Mouse (Mus musculus): ENCODE data around the gene 4930595D18Rik.

The 4930595D18Rik gene

DNA sequence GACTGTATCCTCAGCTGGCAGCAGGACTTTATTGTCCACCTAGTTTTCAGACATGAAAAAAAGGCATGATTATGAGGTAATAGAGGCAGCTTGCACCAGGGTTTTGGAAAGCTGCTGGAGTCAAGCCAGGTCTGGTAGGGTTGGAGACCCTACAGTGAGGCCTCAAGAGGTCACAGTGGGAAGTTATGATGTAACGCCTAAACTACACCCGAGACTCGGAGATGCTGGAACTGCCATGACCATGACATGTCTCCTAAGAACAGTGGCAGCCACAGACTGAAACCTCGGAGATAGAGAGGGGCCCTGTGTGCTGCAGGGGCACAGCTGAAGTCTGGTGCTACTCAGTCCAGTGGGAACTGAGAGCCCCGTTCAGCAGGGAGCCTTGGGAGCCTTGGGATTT, at the start of gene 4930595D18Rik:
4930595D18Rik (minus strand) TSS at position 16 of the 400 bp plus-strand sequence.
- no peak for DNase-seq

- DNase-seq, result no peak
Measured at GRCm38 (mm10) chr12:111233798-111234197, 49.5 kb upstream of the 4930595D18Rik start.

DNA sequence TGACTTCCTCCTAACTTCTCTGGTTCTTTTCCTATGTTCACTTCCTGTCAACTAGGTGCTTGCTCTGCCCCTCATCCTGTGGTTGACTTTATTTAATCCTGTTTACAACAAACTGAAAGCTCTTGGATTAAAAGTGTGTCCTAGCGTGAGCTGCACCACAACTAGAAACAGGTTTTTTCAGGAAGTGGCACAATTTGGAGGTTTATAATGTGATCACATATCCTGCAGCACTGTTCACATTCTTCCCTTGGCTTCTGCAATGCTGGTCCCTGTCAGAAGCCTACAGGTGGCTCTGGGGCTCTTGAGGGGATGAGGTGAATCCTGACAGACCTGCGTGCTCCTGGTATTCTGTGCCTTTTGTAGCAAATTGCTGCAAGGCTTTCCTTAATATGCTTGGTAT, 46.5 kb upstream of the 4930595D18Rik start:
- no peak for DNase-seq

GRCm38 (mm10) chr12:111228488-111228887, 44.2 kb upstream of the 4930595D18Rik start:
- no peak for DNase-seq

- no peak for DNase-seq
Measured at GRCm38 (mm10) chr12:111227410-111227809, 43.1 kb upstream of the 4930595D18Rik start.

DNA sequence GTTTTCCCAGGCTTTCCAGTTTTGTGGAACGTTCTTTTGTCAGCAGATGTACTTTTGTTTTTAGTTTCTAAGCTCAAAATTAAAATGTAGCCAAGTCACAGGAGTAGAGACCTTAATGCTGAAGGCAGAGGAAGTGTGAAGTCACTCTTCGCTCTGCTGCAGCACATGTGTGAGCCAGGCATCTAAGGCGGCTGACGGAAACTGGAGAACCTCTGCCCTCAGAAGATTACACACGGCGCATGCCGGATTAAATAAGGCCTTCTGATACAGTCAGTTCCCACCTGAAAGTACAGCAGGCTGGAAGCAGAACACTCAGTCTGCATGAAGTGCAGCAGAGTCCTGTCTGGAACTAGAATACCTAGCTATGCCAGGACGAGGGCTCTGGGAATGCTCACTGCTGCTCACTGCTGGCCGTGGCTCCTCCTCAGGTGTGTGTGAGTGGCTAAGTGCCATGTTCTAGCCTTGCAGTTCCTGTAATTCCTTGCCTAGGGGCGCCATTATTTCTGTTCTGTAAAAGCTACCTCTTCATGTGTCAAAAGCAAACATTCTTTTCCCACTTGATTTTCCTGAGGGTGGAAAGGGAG, 41.0 kb upstream of the 4930595D18Rik start:
- no peak for DNase-seq

DNA sequence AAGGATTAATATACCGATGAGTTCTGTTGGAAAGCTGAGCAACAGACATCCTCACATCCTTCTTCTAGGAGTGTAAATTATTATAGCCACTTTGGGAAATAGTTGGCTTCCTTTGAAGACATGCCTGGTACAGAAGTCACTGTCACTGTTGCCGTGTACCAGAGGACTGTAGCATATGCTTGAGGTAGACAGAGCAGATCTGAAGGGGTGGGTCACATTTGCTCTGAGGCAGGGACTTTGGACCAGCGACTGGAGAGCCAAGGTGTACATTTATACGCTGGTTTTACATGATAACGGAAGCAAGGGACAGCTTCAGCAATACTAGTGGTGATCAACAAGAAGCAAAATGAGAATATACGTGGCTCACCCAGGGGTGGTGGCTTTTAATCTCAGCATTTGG, 34.6 kb upstream of the 4930595D18Rik start:
- DNase-seq, result no peak

DNA sequence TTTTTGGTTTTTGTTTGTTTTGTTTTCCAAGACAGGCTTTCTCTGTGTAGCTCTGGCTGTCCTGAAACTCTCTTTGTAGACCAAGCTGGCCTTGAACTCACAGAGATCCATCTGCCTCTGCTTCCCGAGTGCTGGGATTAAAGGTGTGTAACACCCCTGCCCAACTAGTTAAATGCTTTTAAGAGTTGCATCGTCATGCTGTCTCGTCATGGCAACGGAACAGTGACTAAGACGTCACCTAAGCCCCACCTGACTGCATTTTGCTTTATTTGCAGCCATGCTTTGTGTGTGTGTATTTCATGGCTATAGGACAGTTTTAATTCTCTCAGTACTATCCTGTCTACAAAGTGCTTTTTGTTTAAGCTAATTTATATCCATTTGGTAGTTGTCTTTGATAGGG, 27.4 kb upstream of the 4930595D18Rik start:
- no peak for DNase-seq

- no peak for DNase-seq
Measured at GRCm38 (mm10) chr12:111207641-111208040, 23.4 kb upstream of the 4930595D18Rik start.

DNA sequence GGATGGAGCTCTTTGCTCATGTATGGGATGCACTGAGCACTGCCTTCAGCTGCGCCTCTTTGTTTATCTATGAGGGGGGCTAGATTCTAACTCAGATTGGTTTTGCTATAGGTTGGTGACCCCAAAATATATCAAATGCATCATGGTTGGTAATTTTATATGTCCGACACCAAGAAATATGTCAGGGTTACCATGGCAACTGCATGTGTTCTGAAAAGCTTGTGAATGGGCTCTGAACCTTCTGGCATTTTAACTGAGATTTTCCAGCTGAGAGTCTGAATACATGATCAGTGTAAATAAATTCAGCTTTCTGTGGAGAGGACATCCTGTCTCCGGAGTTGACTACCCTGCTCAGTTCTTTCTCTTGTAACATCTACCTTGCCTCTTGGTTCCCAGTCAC, 19.7 kb upstream of the 4930595D18Rik start:
- DNase-seq, result peak; percentile 12

- peak; percentile 28 for DNase-seq
Measured at GRCm38 (mm10) chr12:111203076-111203475, 18.8 kb upstream of the 4930595D18Rik start.

- DNase-seq, result no peak
Measured at GRCm38 (mm10) chr12:111196548-111196947, 12.3 kb upstream of the 4930595D18Rik start.

DNA sequence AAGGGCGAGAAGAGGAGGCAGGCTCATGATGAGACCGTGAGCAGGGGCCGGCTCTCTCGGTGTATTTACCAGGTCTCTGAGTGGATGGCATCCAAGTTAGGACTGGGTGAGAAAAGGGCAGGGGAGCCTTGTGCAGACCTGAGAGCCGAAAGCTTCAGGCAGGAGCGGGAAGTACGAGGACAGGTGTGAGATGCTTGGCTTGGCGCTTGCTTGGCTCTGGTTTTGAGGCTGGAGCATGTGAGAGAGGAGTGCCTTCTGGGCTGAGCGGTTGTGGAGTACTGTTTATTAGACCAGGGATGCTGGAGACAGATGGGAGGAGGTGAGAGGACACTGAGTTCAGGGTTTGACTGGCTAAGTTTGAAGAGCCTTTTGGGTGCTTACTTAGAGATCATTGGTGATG, 9.0 kb upstream of the 4930595D18Rik start:
- no peak for DNase-seq

DNA sequence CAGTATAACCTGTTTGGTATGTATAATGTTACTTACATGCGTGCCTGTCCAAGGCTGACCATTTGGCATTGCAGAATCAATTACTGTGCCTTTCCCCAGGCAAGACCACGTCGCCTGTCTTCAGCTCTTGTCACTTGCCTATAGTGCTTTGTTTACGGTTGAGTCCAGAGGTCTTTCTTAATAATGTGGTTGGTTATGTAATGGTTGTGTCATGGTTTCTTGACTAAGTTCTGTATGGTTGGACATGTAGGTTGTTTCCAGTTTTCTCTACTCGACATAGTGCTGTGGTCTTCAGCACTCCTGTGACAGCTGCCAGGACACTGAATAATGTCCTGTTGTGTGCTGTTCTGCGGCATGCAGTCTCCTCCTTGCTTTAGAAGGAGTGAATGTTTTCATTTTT, 8.5 kb upstream of the 4930595D18Rik start:
- no peak for DNase-seq

- no peak for DNase-seq
Measured at GRCm38 (mm10) chr12:111190891-111191290, 6.6 kb upstream of the 4930595D18Rik start.

- no peak for DNase-seq
Measured at GRCm38 (mm10) chr12:111190355-111190754, 6.1 kb upstream of the 4930595D18Rik start.

DNA sequence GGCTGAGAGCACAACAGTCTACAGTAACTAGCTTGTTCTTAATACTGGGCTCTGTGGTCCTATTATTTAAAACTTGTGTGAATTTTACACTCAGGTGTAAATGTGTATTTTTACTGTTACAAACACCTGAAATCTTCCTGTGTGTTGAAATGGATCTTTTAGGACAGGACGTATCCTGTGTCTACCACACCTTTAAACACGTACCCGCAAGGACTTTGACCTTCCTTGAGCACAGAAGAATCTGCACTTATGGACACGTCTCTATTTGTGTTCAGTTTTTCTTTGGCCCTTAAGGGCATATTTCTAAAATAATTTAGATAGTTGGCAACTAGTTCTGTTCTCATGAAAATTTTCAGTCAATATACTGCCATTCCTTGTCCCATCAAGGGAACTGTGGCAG, 4.0 kb upstream of the 4930595D18Rik start:
- no peak for DNase-seq

DNA sequence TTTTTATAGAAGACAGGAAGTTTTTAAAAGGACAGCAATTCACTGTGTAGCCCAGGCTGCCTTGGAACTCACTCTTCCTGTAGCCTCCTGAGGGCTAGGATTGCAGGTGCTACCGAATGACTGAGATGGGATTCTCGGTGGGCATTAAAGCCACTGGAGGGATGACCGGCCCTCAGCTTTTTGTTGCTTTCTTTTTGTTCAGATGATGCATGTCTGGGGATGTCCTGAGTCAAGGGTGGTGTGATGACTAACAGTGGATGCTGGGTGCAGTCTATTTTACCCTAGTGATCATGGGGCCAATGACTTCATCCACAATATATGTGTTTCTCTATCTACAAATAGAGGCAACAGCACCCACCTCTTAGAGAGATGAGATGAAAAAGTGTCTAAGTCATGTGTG, 2.7 kb upstream of the 4930595D18Rik start:
- no peak for DNase-seq

DNA sequence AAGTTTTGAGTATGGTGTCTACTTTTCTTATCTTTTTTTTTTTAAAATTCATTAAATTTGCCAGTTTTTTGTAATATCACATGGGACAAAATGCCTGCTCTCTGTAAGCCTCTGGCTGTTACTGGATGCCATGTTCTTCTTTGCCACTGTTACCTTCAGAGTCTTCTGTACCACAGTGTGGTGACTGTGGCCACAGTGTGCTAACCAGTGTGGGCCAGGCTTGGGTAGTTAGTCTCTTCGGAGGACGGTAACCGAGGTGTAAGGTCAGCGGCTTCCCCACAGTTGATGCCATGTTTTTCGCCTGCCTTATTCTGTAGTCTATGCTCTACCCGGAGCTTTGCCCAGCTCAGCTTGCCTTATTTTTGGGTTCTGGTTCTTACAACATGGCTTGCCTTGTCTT, 1.9 kb downstream of the 4930595D18Rik start:
- DNase-seq, result no peak

- no peak for DNase-seq
Measured at GRCm38 (mm10) chr12:111181848-111182247, 2.4 kb downstream of the 4930595D18Rik start.

- no peak for DNase-seq
Measured at GRCm38 (mm10) chr12:111178772-111179171, 5.5 kb downstream of the 4930595D18Rik start.

GRCm38 (mm10) chr12:111168891-111169290, 15.4 kb downstream of the 4930595D18Rik start:
- no peak for DNase-seq

- peak; percentile 48 for DNase-seq
Measured at GRCm38 (mm10) chr12:111166681-111167289, 17.5 kb downstream of the 4930595D18Rik start.

- DNase-seq, result peak; percentile 96
Measured at GRCm38 (mm10) chr12:111165831-111166591, 18.3 kb downstream of the 4930595D18Rik start, which contains the start of gene Traf3. Gene Traf3, plus strand, starts transcription at chr12:111166370.

All from embryo, embryonic 11 days (tissue).